Mouse (Mus musculus): Measurements from ENCODE around the gene Epc2. TPM values are rescaled to one million over a fixed set of nuclear protein-coding genes. Genes with fewer than 3 reads are reported as not detected.

Epc2 gene
- total RNA-seq, 2 experiments from 2014 or later: 24.6 to 24.8 TPM

DNA sequence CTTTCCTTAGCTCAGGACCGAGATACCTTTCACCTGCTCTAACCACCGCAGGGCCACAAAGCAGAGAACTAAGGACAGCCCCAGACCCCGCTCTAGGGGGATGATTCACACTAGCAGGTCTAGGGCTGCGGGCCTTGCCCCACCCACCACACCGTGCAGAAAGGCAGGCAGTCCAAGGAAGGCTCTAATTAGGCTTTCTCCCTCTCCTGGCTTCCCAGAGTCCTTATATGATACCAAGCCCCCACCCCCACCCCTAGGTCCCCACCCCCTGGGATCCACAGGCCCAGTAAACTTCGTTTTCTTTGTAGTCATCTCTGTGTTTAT lies 119.5 kb downstream of the Epc2 start:
- DNase-seq: no peak

DNA sequence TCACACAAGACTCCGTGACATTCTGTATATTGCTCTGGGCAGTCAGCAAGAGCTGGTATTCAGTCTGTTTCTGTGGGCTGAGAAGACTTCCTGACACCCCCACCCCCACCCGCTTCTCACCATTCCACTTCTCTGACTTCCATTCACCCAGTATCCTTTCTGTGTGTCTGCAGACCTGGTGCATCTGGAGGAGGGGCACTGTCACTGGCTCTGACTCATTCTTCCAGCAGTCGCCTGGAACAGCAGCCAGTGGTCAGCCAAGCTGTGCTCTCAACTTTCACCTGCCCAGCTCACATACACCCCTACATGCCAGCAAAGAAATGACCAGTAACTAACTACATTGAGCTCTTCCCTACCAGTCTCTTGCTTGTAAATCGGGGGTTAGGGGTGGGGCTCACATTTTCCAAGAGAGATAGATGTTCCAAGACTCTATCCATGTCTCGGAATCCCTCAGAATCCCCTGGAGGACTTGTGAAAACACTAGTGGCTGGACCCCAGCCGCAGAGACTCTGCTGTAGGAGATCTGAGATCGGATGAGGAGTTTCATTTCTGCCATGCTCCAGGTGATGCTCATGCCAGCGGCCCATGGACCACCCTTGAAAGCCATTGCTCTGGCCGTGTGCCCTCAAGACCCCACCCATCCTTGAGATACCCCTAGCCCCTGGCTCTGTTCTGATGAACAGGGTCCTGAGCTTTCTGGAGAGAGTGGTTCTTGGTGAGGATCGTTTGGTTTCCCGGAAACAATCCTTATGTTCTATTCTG lies 120.1 kb downstream of the Epc2 start:
- peak in 1 of 2 experiments; percentile 18 for DNase-seq

GRCm38 (mm10) chr2:49572111-49572642 lies 120.9 kb downstream of the Epc2 start:
- peak in 1 of 2 experiments; percentile 14 for DNase-seq

DNA sequence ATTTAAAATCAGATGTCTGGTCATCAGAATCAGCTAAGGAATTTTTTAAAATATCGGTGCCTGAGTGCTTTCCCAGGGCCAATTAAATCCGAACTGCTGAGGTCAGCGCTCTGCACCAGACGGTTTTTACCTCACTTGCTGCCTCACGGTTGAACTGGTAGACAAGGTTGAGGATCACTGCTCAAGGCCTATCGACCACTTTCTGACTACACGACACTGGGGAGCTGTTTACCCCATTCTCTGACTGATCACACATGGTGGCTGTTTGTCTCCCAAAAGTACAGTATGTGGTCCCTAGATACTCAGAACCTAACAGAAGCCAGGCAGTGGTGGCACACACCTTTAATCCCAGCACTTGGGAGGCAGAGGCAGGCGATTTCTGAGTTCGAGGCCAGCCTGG lies 121.4 kb downstream of the Epc2 start:
- DNase-seq: no peak

DNA sequence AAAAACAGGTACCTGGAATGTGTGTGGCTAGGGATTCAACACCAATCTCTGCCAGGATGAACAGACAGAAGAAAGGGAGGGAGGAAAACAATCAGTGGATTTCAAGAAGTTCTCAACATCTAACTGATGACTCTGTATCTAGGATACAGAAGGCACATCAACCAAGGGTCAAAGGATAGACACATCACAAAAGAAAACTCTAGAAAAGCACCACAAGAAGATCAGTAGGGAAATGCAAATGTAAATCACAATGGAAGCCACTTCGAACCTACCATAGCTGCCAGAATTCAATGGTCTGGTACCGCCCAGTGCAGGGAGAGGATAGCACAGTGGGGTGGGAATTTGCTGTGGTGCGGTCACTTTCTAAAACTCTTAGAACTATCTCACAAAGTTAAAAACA lies 122.0 kb downstream of the Epc2 start:
- no peak for DNase-seq

GRCm38 (mm10) chr2:49580585-49580984 lies 129.3 kb downstream of the Epc2 start:
- DNase-seq: no peak

DNA sequence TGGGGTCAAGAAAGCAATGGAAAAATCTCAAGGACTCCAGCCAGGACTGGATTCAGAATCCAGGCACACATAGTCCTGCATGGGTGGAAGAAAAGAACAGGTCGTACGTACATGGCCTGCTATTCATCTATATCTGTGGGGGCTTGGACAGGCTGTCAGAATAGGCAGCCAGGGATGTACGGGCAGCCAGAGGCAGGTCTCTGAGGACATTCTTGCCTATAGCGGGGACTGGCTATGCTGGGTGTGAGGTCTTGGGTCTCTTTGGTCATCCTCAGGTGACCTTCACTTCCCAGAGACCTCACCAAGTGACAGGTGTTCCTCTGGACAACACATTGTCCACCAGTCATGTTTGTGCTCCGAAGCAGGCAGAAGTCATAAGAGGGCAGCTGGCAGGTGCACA lies 131.3 kb downstream of the Epc2 start:
- DNase-seq: no peak

- no peak for DNase-seq
Measured at GRCm38 (mm10) chr2:49583311-49583710, 132.0 kb downstream of the Epc2 start.

DNA sequence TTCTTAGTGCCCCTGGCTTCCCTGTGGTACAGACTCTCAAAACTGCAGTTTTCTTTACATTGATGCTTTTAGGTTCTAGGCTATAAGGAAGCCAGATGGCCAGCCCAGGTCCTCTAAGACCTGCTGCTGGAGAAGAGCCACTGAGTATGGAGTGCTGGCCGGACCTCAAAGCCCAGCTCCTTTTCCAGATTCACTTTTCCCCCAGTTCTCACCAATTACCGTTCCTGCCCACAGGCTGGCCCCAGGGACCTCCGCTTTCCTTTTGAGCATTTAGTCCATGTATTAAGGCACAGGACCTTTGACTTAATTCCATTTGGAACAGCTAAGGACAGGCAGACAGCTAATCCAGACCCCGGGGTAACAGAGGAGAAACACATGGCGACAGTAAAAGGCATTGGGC lies 139.2 kb downstream of the Epc2 start:
- DNase-seq: peak in 1 of 2 experiments; percentile 27

DNA sequence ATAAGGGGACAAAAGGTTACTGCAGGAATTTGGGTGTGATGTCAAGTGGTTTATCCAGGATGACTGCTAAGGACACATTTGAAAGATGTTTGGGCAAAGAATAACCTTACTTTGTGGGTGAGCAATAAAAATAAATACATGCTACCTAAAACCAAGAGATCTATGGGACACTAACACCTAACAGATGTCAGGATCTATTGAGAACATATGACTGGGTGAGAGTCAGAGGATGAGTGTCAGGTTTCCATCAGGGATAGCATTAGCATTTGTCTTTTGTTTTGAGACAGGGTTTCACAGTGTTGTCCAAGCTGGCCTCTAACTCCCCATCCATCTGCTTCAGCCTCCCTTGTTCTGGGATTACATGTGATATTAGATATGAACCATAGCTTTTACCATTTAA lies 141.6 kb downstream of the Epc2 start:
- DNase-seq: no peak

GRCm38 (mm10) chr2:49594886-49595285 lies 143.6 kb downstream of the Epc2 start:
- no peak for DNase-seq

DNA sequence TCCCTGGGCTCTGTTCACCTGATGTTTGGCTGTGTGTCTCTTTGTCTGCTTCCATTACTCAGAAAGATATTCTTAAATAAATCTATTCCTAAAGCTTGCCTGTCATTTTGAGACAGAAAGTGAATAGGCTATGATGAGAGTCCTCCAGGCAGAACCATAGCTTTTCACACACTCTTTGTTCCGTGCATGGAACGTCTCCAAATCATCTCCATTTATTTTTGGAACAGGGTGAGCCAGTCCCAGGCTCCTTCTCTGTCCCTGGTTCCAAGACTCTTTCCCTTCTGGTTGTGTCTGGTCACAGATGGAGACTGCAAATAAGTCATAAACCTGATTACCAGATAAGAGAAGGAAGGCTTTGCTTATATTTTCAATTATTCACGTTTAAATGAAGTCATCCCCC lies 145.0 kb downstream of the Epc2 start:
- no peak for DNase-seq

DNA sequence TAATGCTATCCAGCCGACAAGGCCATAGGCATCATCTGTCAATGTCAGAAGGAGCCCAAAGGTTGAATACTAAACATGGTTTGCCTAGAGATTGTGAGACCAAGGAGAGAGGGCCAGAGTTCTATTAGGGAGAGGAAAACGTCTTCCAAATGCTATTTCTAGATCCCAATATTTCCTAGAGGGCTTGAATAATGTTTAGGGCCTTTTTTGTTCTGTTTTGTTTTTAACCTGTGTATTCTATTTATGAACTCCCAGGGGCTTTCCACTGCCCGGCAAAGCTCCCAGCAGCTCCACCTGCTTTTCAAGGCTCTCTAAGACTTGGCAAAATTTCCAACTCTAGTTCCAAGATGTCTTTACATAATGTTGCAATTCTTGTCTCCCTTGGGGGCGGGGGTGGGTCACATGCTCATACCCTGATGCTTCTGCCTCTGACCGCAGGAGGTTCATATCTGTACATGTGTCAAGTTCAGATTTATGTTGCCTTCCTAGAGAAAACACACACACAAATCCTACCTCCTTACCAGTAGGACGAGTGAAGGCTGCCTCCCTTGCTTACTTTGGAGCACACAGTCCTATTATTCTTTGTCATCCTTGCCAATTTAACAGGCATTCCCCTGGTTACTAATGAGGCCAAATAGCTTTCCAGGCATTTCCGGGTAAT lies 148.9 kb downstream of the Epc2 start:
- DNase-seq: peak; percentile 14 to 17

Other genes starting within 250 kb of the Epc2 start
- gene Kif5c, start 167.8 kb downstream of the Epc2 start, total RNA-seq (2021): 1 to 10 TPM; 4.8 to 5.4 TPM

Data from adrenal gland, postnatal 36 days (tissue).